Mouse (Mus musculus) kidney, postnatal 36 days (tissue): Measurements from ENCODE around the gene Ccdc171.
"Not testable (repeated sequence)": the region's sequence is repeated elsewhere in the genome, so short reads cannot be mapped to it uniquely, and the experiment has no call there.

Experiments
- DNase-seq, 2 experiments: peaks; one replicate each; pipeline ENCODE4 v3.0.0; 2021 to 2022; ENCODE audit warnings: mixed read lengths in 2 of 2

The Ccdc171 gene

GRCm38 (mm10) chr4:83526270-83526987, 1.1 kb downstream of the Ccdc171 start:
- DNase-seq = peak; percentile 20 to 25

- no peak for DNase-seq
These were observed 1.6 kb downstream of the Ccdc171 start for GRCm38 (mm10) chr4:83526988-83527334.

GRCm38 (mm10) chr4:83527921-83528320, 2.6 kb downstream of the Ccdc171 start:
- DNase-seq = peak; percentile 26 to 67

GRCm38 (mm10) chr4:83530060-83530459, 4.7 kb downstream of the Ccdc171 start:
- not testable (repeated sequence) for DNase-seq

- no peak for DNase-seq
These were observed 8.0 kb downstream of the Ccdc171 start for GRCm38 (mm10) chr4:83533168-83533911.

- no peak for DNase-seq
These were observed 8.7 kb downstream of the Ccdc171 start for GRCm38 (mm10) chr4:83534024-83534423.

- DNase-seq = no peak
These were observed 24.2 kb downstream of the Ccdc171 start for GRCm38 (mm10) chr4:83549501-83549900.

- DNase-seq = peak in 1 of 2 experiments; percentile 7
These were observed 42.1 kb downstream of the Ccdc171 start for GRCm38 (mm10) chr4:83567190-83568113.

GRCm38 (mm10) chr4:83568145-83568544, 42.8 kb downstream of the Ccdc171 start:
- peak; percentile 70 to 84 for DNase-seq

- DNase-seq = peak in 1 of 2 experiments; percentile 21
These were observed 45.2 kb downstream of the Ccdc171 start for GRCm38 (mm10) chr4:83570569-83570968.

GRCm38 (mm10) chr4:83571033-83571432, 45.7 kb downstream of the Ccdc171 start:
- no peak for DNase-seq

GRCm38 (mm10) chr4:83572521-83572920, 47.2 kb downstream of the Ccdc171 start:
- DNase-seq = peak in 1 of 2 experiments; percentile 6

- DNase-seq = no peak
These were observed 51.0 kb downstream of the Ccdc171 start for GRCm38 (mm10) chr4:83576315-83576714.

GRCm38 (mm10) chr4:83580157-83580556, 54.8 kb downstream of the Ccdc171 start:
- DNase-seq = no peak

- no peak for DNase-seq
These were observed 62.2 kb downstream of the Ccdc171 start for GRCm38 (mm10) chr4:83587563-83587962.

- no peak for DNase-seq
These were observed 71.1 kb downstream of the Ccdc171 start for GRCm38 (mm10) chr4:83596486-83596885.

GRCm38 (mm10) chr4:83611111-83611510, 85.8 kb downstream of the Ccdc171 start:
- DNase-seq = no peak

GRCm38 (mm10) chr4:83623021-83623711, 97.8 kb downstream of the Ccdc171 start:
- not testable (repeated sequence) for DNase-seq

GRCm38 (mm10) chr4:83623732-83624131, 98.4 kb downstream of the Ccdc171 start:
- no peak for DNase-seq

GRCm38 (mm10) chr4:83651453-83651852, 126.1 kb downstream of the Ccdc171 start:
- peak; percentile 11 to 23 for DNase-seq

GRCm38 (mm10) chr4:83655396-83655795, 130.1 kb downstream of the Ccdc171 start:
- DNase-seq = peak; percentile 6 to 41

GRCm38 (mm10) chr4:83656571-83656970, 131.2 kb downstream of the Ccdc171 start:
- DNase-seq = peak; percentile 27 to 34
